Mouse (Mus musculus): Measurements from ENCODE around the gene Gm20695.

DNA sequence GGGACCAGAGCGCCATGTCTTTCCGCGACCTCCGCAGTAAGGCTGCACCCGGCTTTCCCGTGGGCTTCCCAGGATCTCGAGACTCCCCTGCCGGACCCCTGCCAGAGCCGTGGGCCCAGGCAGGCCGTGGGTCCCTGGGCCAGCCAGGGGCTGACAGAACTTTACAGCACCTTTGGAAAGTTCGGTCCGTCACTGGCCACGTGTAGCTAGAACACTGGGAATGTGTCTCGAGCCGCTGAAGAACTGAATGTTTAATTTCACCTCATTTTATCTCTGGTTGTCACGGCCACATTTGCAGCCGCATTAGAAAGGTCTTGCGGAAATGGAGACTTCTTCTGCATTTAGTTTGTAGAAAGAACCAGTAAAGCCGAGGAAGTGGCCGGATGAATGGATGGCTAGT, 24.7 kb downstream of the Gm20695 start:
- TF ChIP-seq CTCF (IDR thresholded peaks at IDR 0.05) (no peak), EP300 (IDR thresholded peaks at IDR 0.05) (no peak)
